Mouse (Mus musculus): ENCODE data around the gene Matn4. TPM values are rescaled to one million over a fixed set of nuclear protein-coding genes. Genes with fewer than 3 reads are reported as not detected.

Matn4 gene
- total RNA-seq, 2 experiments from 2014 or later = not detected

DNA sequence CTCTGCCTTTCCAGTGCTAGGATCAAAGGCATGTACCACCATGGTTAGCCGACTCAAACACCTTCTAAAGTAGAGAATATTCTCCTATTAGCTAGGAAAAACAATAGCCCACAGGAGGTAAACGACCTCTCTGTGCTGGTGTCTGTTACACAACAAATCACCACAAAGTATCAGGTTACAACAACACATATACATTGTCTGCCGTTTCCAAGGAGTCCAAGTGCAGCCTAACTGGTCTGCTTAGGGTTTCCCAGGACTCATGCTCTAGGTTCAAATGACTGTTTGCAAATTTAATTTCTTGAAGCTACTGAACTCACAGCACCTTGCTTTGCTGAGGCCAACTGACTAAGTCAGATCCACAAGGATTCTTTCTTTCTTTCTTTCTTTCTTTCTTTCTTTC is 14.5 kb upstream of the Matn4 start:
- no peak for ATAC-seq (replicated peaks; ENCODE audit: poor library complexity, severe bottlenecking)

DNA sequence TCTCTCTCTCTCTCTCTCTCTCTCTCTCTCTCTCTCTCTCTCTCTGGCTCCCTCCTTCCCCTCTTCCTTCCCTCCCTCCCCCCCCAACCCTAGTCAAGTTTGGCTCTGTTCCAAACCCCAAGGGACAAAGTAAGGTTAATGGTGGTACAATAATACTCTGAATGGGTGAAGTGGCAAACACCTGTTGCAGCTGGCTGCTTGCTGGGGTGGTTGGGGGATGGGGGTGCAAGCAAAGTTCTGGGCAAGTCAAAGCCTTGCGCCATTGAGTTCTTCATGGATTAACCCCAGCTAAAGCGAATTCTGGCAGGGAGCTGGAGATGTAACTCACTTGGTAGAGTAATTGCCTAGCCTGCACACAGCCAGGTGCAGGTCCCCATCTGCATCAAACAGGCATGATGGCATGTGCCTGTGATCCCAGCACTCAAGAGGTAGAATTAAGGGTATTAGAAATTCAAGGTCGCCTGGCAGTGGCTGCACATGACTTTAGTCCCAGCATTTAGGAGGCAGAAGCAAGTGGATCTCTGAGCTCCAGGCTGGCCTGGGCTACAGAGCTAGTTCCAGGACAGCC is 13.4 kb upstream of the Matn4 start:
- no peak for ATAC-seq (replicated peaks; ENCODE audit: poor library complexity, severe bottlenecking)

DNA sequence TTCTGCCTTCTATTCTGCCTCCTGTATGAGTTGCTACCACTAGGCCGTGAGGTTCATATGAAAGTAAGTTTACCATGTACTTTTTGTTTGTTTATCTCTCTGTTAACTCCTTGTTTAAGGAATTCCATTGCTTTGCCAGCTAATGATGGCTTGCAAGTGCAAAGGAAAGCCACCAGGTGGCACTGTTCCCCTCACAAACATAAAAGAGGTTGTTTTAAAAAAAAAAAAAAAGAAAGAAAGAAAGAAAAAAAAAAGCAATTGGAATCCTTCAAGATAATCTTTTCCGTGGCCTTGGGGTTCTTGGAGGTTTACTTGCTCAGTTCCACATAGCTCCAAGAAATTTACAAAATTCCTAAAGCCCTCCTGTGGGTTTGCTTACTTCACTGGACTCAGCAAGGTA is 12.2 kb upstream of the Matn4 start:
- no peak for ATAC-seq (replicated peaks; ENCODE audit: poor library complexity, severe bottlenecking)

DNA sequence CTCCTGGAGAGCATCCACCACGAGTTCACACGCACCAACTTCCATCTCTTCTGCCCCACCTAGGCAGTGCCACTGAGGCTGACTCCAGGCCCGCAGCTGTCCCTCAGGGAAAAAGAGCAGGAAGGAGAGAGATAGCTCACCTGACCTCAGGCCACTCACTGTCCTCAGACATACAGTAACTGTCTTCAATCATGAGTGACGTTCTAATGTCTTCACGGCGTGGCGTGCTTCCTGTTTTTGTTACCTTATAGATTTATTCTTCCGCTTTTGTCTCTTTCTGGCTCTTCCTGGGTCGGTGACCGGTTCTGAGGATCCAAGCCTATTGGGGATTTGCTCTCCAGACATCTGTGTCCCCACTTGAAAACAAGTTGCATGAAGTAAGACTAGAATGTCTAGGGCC is 9.6 kb upstream of the Matn4 start:
- 0 out of 2 replicates have a peak, but pooled peaks have one; percentile 3 for ATAC-seq (replicated peaks; ENCODE audit: poor library complexity, severe bottlenecking)

DNA sequence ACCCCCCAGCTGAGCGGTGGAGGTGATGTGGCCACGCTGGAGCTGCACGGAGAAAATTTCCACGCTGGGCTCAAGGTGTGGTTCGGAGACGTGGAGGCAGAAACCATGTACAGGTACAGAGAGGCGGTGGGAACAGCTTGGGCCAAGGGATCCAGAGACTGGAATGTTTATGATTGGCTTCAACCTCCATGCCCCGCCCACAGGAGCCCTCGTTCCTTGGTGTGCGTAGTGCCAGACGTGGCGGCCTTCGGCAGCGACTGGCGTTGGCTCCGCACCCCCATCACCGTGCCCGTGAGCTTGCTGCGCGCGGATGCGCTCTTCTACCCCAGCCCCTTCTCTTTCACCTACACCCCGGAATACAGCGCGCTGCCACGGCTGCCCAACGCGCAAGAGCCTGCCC is 9.2 kb upstream of the Matn4 start:
- no peak for ATAC-seq (replicated peaks; ENCODE audit: poor library complexity, severe bottlenecking)

DNA sequence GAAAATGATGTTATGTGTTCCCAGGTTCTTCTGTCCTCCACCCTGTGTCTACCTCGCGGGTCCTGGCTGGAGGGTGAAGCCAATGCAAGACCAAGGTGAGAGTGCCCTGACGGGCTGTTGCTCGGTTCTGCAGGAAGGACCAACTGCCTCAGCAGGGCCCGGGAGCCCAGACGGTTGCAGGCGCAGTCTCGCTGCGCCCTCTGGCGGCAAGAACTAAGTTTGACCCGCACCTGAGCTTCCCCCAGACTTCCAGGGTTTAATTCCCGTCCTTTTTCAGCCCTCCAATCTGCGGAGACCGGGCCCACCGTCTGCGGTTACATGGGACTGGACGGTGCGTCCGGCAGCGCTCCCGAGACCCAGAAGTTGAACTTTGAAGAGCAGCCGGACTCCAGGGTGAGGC is 2.7 kb upstream of the Matn4 start:
- ATAC-seq (replicated peaks; ENCODE audit: poor library complexity, severe bottlenecking) = peak; percentile 68

DNA sequence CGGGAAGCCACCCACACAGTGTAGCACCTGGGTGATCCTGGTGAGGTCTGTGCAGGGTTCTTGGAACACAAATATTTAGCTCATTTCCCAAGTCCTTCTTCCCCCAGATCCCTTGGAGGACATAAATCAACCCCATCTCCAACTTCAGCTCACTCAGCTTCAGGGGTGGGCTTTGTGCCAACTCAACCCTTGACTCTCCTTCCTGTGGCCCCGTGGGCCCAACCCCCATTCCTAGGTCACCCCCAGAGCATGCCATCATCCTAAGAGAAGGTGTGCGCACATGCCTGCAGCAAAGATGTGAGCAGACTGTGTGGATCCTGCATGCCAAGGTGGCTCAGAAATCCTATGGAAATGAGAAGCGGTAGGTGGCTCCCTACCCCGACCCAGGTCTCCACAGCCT is 559 bp upstream of the Matn4 start:
- no peak for ATAC-seq (replicated peaks; ENCODE audit: poor library complexity, severe bottlenecking)

DNA sequence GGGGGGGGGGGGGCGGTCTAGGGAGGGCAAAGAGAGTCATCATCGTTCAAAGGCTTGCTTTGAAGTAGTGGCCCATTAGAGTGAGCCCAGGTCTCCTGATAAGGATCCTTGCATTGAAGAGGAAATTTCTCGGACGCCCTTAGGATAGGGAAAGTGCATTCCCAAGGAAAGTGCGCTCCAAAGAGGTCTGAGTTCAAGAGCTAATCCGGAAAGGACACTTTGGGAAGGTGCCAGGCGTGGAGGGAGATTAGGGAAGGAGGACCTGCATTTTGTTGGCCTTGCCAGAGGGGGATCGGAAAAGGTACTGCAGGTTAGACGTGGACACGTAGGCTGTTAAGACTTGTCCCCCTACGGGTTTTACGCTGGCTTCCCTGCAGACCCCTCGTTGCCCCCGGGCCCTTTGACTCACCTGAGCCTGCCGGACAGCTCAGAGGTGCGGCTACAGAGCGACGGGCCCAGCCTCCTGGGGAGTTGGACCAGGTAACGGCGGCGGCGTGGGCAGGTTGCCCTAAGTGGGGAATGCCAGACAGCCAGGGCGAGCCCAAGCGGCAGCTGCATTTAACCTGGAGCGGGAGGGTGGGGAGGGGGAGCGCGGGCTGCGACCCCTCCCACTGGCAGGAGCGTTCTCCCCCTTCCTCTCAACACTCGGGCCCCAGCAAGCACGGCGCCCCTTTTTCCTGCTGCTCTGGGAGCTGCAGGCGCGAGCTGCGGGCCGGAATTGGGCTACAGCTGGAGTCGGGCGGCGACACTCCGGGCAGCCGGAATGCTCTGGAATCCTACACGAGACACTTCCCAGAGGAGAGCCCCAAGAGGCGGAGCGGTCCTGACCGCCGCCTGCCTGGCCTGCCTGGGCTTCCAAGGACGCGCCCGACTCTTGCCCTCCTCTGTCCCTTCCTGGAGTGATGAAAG is 624 bp downstream of the Matn4 start:
- no peak for ATAC-seq (replicated peaks; ENCODE audit: poor library complexity, severe bottlenecking)

DNA sequence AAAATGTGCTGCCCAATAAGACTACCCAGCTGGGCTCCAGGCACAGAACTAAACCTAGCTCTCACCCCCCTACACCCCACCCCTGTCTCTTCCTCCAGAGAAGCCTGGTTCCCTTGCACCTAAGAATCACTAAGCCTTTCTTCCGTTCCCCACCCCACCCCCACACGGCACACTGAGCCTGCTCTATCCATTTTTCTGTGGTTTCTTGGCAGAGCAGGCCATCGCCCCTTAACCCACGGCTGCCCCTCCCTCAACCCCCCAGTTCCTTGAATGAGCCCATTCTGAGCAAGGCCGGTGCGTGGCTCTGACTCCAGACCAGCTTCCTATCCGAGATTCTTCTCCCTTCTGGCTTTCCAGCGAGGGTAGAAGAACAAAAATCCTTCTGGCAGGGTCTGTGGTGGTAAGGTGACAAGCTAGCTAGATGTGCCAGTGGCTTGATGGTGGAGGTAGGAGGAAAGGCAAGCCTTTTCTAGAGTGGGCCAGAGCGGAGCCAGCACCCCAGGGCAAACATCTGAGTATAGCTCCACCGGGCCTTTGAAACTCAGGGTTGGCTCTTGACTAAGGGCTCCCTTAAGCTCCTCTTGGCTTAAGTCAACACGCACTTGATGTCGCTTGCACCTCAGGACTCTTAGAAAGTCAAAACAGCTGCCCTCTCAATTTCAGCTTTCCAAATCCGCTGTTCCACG is 1.4 kb downstream of the Matn4 start:
- no peak for ATAC-seq (replicated peaks; ENCODE audit: poor library complexity, severe bottlenecking)

DNA sequence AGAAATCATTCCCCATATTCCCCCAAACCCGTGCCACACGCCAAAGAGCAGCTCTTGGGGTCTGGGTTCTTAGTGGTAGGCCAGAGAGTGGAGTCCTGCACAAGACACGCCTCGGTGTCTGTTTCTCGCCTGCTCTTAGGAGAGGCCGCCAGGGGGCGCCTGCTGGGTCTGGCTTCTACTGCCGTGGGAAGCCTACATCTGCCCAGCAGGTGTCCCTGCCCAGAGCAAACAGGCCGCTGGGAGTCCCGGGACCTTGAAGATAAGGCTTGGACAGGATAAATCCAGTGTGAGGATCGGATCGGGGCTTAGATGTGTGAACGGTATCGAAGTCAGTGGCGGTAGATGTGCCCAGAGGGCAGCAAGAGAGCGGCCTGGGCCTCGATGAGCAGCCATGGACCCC is 2.1 kb downstream of the Matn4 start, which contains the start of gene Rbpjl:
TSS of gene Rbpjl (plus strand) at position 236 of the 400 bp plus-strand sequence.
- peak; percentile 81 for ATAC-seq (replicated peaks; ENCODE audit: poor library complexity, severe bottlenecking)

DNA sequence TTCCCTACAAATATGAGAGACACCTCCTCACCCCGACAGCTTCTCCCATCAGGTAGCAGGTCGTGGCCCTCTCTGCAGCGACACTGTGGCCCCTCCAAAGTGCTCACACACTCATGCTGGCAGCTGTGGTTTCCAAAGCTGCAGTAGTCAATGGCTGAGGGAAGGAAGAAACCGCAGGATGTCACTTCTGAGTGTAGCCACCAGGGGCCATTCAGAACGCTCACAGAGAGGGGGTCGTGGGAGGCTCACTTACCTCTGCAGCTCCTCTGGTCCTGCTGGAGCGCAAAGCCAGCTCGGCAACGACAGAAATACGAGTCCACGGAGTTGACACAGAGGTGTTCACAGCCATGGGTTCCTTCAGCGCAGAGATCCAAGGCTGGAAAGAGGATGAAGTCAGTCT is 8.0 kb downstream of the Matn4 start:
- peak; percentile 17; the same call in 1 of the 2 replicates for ATAC-seq (replicated peaks; ENCODE audit: poor library complexity, severe bottlenecking)

DNA sequence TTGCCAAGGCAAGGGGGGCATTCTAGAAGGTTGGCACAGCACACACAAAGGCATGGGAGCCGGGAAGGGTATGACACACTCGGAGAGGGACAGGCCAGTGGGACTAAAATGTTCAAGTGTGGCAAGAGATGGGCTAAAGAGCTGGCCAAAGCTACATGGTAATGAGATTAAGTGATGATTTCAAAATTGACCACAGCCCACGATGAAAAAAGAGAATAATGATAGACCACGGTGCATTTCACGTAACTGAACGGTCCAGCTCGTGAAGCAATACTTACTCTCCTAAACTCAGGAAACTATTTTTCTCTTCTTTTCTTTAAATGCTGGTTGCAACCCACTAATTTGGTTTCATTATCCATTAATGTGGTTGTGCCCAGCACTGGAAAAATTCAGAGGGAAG is 8.9 kb downstream of the Matn4 start:
- peak; percentile 75 for ATAC-seq (replicated peaks; ENCODE audit: poor library complexity, severe bottlenecking)

DNA sequence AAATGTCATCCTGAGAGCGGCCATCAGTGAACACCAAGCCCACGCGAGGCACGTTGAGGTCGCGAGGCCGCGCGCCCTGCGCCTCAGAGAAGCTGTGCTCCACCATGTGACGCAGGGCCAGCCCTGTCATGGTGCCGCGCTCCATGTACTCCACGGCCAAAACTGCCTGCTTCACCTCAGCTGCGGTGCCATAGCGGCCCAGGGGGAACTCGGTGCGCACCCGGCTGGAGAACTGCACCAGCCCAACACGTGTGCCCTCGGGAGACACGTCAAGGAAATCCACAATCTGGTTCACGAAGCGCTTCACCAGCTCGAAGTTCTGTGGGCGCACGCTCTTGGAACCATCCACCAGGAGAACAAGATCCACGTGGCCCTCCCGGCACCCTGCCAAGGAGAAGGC is 11.8 kb downstream of the Matn4 start:
- no peak for ATAC-seq (replicated peaks; ENCODE audit: poor library complexity, severe bottlenecking)

DNA sequence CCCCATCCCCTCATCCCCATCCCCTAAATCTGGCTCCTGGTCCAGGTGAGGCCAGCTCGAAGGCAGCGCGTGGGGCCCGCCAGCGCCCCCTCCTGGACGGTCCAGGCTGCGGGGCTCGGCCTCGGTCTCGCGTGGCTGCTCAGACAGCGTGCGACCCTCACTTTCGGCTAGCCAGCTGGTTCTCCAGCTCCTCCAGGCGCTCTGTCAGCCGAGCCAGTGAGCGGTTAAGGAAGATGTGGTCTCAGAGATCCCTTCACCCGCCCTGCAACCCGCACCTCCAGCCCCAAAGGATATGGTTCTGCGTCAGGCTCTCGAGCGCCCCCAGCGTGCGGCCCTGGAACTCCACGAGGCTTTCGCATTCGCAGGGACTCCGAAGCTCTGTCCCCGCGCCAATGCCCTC is 15.5 kb downstream of the Matn4 start:
- peak; percentile 80 for ATAC-seq (replicated peaks; ENCODE audit: poor library complexity, severe bottlenecking)

DNA sequence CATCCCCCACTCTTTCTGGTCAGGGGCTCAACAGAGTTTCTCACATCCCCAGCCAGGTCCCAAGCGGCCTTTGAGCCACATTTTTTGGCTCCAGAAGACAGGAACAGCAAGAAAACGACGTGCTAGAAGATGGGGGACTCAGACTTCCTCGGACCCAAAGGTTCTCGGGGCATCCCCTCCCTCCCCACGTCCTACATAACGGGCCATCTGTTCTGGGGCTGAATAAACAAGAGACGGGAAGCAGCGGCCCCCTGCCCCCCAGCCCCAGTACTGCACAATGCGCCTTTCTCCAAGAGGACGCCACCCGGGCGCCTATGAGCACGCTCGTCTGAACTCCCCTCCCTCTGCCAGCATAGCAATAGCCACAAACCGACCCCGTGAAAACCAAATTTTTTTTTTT is 15.9 kb downstream of the Matn4 start, which contains the start of gene Slpi:
TSS of gene Slpi (minus strand) at position 76 of the 400 bp plus-strand sequence.
- no peak for ATAC-seq (replicated peaks; ENCODE audit: poor library complexity, severe bottlenecking)

DNA sequence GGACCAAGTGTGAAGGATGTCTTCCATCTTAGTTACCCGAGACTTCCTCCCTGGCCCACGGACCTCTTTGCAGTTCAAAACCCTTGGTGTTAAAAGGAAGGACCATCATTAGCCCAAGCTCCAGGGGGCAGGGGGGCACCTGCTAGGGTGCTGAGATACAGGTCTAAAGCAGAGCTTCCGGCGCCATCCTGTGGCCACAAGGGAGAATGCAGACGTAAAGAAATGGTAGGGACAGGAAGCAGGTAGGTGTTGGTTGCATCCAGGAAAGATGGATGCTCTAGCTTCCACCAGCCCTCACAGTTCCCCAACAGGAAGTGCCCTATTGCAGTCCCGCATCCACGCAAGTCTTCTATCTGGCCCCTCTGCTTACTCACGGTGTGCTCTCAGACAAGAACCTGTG is 18.0 kb downstream of the Matn4 start:
- peak; percentile 53 for ATAC-seq (replicated peaks; ENCODE audit: poor library complexity, severe bottlenecking)

DNA sequence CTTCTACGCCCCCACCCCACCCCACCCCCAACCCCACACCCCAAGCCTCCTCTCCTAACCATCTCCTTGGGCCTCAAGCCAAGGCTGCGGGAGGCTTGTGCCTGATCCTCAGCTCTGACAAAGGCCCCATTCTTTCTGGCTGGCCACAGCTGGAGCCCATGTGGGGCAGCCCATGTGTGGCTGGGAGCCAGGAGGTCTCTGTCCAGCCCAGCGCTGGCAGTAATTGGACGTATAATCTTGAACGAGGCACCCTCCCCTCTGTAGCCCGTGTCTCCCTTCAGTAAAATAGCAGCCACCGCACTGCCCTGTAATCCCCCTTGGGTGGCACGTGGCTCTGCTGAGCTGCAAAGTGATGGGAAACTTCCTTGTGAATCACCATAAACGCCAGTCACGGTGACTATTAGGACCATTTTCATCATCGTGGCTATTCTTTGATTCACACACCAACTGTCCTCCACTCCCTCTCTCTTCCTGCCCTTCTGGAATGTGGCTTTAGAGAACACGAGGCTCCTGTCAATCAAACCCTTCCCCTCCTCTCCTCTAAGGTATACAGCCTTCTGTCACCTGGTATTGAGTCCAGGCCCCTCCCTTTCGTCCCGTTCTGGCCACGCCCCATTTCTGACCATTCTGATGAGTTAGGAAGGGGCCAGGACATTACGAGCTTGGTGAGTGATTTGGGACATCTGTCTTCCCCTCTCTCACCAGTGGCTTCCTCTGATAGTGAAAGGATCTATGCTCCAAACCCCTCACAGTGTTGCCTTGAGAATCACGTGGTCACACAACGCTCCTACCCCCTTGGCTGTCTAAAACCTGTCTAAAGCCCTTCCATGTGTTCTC is 18.8 kb downstream of the Matn4 start:
- peak; percentile 11 for ATAC-seq (replicated peaks; ENCODE audit: poor library complexity, severe bottlenecking)

DNA sequence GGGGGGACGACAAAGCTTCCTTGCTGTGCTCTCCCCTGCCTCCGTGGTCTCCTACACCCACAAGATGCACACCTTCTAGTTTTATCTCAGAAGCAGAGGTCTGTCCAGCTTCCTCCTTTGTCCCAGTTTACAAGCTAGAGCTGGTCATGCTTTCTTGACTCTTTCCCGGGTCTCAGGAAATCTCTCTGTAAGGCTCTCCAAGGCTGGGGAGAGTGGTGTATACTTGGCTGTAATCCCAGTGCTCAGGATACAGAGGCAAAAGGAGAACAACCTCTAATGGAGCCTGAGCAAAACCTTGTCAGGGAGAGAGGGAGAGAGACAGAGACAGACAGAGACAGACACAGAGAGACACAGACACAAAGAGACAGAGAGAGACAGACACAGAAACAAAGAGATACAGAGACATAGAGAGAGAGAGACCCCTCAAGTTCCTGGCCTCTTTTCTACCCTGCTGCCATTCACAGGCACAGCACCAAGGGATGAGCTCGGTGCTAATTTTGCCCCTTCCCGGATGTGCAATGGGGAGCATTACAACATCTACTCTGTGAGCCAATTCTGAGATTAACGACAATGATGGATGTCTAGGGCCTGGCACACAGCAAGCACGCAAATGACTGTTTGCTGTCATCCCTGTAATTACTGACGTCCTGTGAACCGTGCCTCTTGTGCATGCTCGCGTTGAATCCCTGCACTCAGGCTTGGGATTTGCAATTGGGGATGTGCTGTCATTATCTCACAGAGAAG is 21.1 kb downstream of the Matn4 start:
- ATAC-seq (replicated peaks; ENCODE audit: poor library complexity, severe bottlenecking) = peak; percentile 63

DNA sequence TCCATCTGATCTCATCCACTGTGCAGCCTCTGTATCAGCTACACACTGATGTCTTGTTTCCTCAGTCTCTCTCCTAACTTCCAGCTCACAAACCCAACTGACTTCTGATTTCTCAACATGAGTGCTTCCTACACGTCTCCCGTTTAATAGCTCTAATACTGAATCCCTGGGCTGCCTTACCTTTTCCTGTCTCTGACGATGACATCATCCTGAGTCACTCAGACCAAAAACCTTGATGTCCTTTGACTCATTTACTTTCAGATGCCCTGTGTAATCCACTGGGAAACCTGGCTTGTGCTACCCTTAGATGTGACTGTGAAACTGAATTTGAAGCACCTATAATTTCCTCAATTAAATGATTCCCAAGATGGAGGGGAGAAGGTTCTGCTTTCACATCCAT is 22.0 kb downstream of the Matn4 start:
- ATAC-seq (replicated peaks; ENCODE audit: poor library complexity, severe bottlenecking) = 0 out of 2 replicates have a peak, but pooled peaks have one; percentile 3

DNA sequence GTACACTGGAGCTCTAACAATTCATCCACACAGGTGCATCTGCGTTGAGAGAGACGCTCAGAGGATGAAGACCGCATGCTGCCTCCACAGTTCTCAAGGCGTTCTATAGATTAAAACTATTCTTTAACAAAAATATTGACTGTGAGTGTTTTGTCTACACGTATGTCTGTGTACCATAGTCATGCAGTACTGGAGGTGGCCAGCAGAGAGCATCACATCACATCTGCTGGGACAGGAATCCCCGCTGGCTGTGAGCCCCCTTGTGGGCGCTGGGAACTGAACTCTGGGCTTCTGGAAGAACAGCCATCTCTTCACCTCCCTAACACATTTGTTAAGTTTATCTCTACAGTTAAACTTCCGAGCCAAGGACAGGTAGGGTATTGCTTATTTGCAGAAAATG is 23.2 kb downstream of the Matn4 start:
- ATAC-seq (replicated peaks; ENCODE audit: poor library complexity, severe bottlenecking) = no peak

Measured in granulocyte monocyte progenitor cell, adult 5-6 weeks (primary cell).